Mouse (Mus musculus): ENCODE data around the gene Cacnb2. TPM values are rescaled to one million over a fixed set of nuclear protein-coding genes. Genes with fewer than 3 reads are reported as not detected.

The Cacnb2 gene
- polyA plus RNA-seq, 1 experiment from 2014 or later = 1.5 TPM

GRCm38 (mm10) chr2:14989350-14989749, 386.5 kb downstream of the Cacnb2 start:
- no peak for ATAC-seq (ENCODE audit: low FRiP score, low TSS enrichment)
- Histone ChIP-seq H3K36me3 (ENCODE audit: control insufficient read depth, insufficient read depth, low read length) (no peaks in the 10 kb centered on the region), H3K4me2 (replicated peaks; ENCODE audit: low read depth) (no peak overlapping the region), H3K9ac (ENCODE audit: low read length) (no peak overlapping the region), H3K27me3 (ENCODE audit: control insufficient read depth, insufficient read depth, low read length) (no peaks in the 10 kb centered on the region), H3K27ac (replicated peaks) (no peak overlapping the region), H3K9me3 (ENCODE audit: control insufficient read depth, low read length) (no peaks in the 10 kb centered on the region), H3K4me3 (ENCODE audit: low read depth, low read length) (no peak overlapping the region), H3K4me1 (replicated peaks; ENCODE audit: control insufficient read depth, insufficient read depth) (no peaks in the 10 kb centered on the region)
- DNase-seq (ENCODE audit: low spot score) = no peak
- WGBS = 86% methylated on average over 4 of the region's 4 CpGs
- TF ChIP-seq EP300 (optimal IDR thresholded peaks at IDR 0.05) (no peak), CTCF (IDR thresholded peaks at IDR 0.05; ENCODE audit: low read depth) (no peak)

DNA sequence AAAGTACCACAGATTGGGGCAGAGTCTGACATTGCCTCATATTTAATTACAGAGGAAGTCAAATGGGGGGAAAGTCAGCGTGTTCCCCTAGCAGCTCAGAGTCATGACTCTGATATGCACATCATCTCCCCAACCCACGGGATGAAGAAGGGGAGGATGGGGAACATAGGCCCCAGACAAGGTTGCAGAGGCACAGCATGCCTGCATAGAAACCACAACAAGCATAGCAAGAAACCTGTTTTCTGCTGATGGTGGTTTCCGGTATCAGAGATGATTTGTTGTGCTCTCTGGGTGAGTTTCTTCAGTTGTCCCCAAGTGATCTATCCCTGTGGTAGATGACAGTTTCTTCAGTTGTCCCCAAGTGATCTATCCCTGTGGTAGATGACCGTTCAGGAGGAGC, 389.6 kb downstream of the Cacnb2 start:
- H3K36me3 ChIP-seq (ENCODE audit: control insufficient read depth, insufficient read depth, low read length) = no peaks in the 10 kb centered on the region
- no peak overlapping the region for H3K9ac ChIP-seq (ENCODE audit: low read length)
- H3K27me3 ChIP-seq (ENCODE audit: control insufficient read depth, insufficient read depth, low read length) = no peaks in the 10 kb centered on the region
- no peak overlapping the region for H3K27ac ChIP-seq (replicated peaks)
- DNase-seq (ENCODE audit: low spot score) = no peak
- H3K4me2 ChIP-seq (replicated peaks; ENCODE audit: low read depth) = no peak overlapping the region
- H3K9me3 ChIP-seq (ENCODE audit: control insufficient read depth, low read length) = no peaks in the 10 kb centered on the region
- TF ChIP-seq EP300 (optimal IDR thresholded peaks at IDR 0.05) = no peak
- no peak for TF ChIP-seq CTCF (IDR thresholded peaks at IDR 0.05; ENCODE audit: low read depth)
- no peaks in the 10 kb centered on the region for H3K4me1 ChIP-seq (replicated peaks; ENCODE audit: control insufficient read depth, insufficient read depth)
- no peak overlapping the region for H3K4me3 ChIP-seq (ENCODE audit: low read depth, low read length)
- no peak for ATAC-seq (ENCODE audit: low FRiP score, low TSS enrichment)
- 83% methylated on average over 4 of the region's 4 CpGs for WGBS

DNA sequence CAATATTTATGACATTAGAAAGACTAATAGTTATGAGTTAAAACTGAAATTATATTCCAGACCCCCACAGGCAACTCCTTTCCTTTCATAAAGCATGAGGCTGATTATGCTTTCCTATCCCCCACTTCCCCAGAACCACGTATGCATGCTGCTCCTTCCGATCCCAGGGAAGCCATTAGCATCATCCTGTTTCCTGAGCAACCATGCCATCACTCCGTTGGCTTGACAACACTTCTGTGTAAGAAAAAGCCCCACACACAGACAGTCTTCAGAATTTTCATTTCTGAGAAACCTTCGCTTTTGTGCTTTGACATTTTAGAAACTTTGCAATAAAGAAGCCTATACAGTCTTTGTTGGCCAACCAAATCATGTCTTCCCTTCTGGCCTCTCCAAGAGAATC, 393.1 kb downstream of the Cacnb2 start:
- H3K4me3 ChIP-seq (ENCODE audit: low read depth, low read length) = no peak overlapping the region
- no peaks in the 10 kb centered on the region for H3K9me3 ChIP-seq (ENCODE audit: control insufficient read depth, low read length)
- H3K36me3 ChIP-seq (ENCODE audit: control insufficient read depth, insufficient read depth, low read length) = no peaks in the 10 kb centered on the region
- 86% methylated on average over 4 of the region's 4 CpGs for WGBS
- TF ChIP-seq EP300 (optimal IDR thresholded peaks at IDR 0.05) (no peak), CTCF (IDR thresholded peaks at IDR 0.05; ENCODE audit: low read depth) (no peak)
- H3K27me3 ChIP-seq (ENCODE audit: control insufficient read depth, insufficient read depth, low read length) = no peaks in the 10 kb centered on the region
- no peak overlapping the region for H3K27ac ChIP-seq (replicated peaks)
- H3K4me1 ChIP-seq (replicated peaks; ENCODE audit: control insufficient read depth, insufficient read depth) = no peaks in the 10 kb centered on the region
- no peak overlapping the region for H3K4me2 ChIP-seq (replicated peaks; ENCODE audit: low read depth)
- ATAC-seq (ENCODE audit: low FRiP score, low TSS enrichment) (no peak), DNase-seq (ENCODE audit: low spot score) (no peak)
- H3K9ac ChIP-seq (ENCODE audit: low read length) = no peak overlapping the region

DNA sequence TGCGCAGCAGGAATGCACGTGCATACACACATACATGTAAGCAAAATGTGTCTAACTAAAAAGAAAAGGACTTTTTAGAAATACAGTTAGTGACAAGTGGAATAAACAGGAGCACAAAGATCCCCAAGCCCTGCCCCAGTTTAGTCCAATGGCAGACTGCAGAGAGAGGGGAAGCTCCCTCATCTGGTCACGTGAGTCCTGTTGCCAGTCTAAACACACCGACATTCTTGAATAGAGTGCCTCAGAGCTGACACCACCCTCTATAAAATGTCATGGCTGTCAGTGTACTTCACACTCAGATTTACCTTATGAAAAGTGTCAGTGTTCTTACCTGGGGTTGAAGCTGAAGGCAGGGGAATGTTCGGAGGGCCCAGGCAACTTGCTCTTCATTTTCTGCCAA, 394.9 kb downstream of the Cacnb2 start:
- WGBS = 73% methylated on average over 5 of the region's 5 CpGs
- H3K27me3 ChIP-seq (ENCODE audit: control insufficient read depth, insufficient read depth, low read length) = no peaks in the 10 kb centered on the region
- H3K27ac ChIP-seq (replicated peaks) = no peak overlapping the region
- H3K9ac ChIP-seq (ENCODE audit: low read length) = no peak overlapping the region
- no peak overlapping the region for H3K4me2 ChIP-seq (replicated peaks; ENCODE audit: low read depth)
- TF ChIP-seq CTCF (IDR thresholded peaks at IDR 0.05; ENCODE audit: low read depth) = no peak
- TF ChIP-seq EP300 (optimal IDR thresholded peaks at IDR 0.05) = no peak
- no peaks in the 10 kb centered on the region for H3K36me3 ChIP-seq (ENCODE audit: control insufficient read depth, insufficient read depth, low read length)
- H3K9me3 ChIP-seq (ENCODE audit: control insufficient read depth, low read length) = no peaks in the 10 kb centered on the region
- H3K4me3 ChIP-seq (ENCODE audit: low read depth, low read length) = no peak overlapping the region
- no peaks in the 10 kb centered on the region for H3K4me1 ChIP-seq (replicated peaks; ENCODE audit: control insufficient read depth, insufficient read depth)
- ATAC-seq (ENCODE audit: low FRiP score, low TSS enrichment) (no peak), DNase-seq (ENCODE audit: low spot score) (no peak)

GRCm38 (mm10) chr2:15007531-15007930, 404.6 kb downstream of the Cacnb2 start:
- H3K9ac ChIP-seq (ENCODE audit: low read length) = no peak overlapping the region
- H3K36me3 ChIP-seq (ENCODE audit: control insufficient read depth, insufficient read depth, low read length) = no peaks in the 10 kb centered on the region; the same call in 1 of the 2 replicates
- no peak for TF ChIP-seq EP300 (optimal IDR thresholded peaks at IDR 0.05)
- TF ChIP-seq CTCF (IDR thresholded peaks at IDR 0.05; ENCODE audit: low read depth) = no peak
- DNase-seq (ENCODE audit: low spot score) = no peak
- H3K27ac ChIP-seq (replicated peaks) = no peak overlapping the region
- no peaks in the 10 kb centered on the region for H3K27me3 ChIP-seq (ENCODE audit: control insufficient read depth, insufficient read depth, low read length)
- WGBS = 84% methylated on average over 3 of the region's 3 CpGs
- H3K4me1 ChIP-seq (replicated peaks; ENCODE audit: control insufficient read depth, insufficient read depth) = no peaks in the 10 kb centered on the region
- no peak overlapping the region for H3K4me2 ChIP-seq (replicated peaks; ENCODE audit: low read depth)
- no peak overlapping the region for H3K4me3 ChIP-seq (ENCODE audit: low read depth, low read length)
- no peak for ATAC-seq (ENCODE audit: low FRiP score, low TSS enrichment)
- H3K9me3 ChIP-seq (ENCODE audit: control insufficient read depth, low read length) = no peaks in the 10 kb centered on the region

DNA sequence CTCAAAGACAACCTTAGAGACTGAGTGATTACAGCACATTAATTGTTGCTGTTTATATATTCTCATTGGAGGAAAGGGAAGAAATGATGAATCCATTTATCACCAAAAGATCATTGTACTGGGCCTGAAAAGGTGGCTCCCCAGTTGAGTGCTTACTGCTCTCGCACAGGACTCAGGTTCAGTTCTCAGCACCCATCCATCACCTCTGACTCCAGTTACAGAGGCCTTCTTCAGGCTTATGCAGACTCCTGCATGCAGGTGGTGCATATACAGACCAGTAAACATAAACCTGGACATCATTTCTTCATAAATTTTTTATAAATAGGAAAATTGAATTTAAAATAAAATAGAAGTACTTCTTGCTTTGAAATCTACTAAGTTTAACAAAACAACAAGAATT, 405.2 kb downstream of the Cacnb2 start:
- 89% methylated on average over 1 of the region's 1 CpGs for WGBS

More for the DNA sequence above, 405.2 kb downstream of the Cacnb2 start:
- Histone ChIP-seq H3K4me1 (replicated peaks; ENCODE audit: control insufficient read depth, insufficient read depth) (no peaks in the 10 kb centered on the region), H3K4me3 (ENCODE audit: low read depth, low read length) (no peak overlapping the region), H3K9me3 (ENCODE audit: control insufficient read depth, low read length) (no peaks in the 10 kb centered on the region), H3K27me3 (ENCODE audit: control insufficient read depth, insufficient read depth, low read length) (no peaks in the 10 kb centered on the region), H3K9ac (ENCODE audit: low read length) (no peak overlapping the region), H3K4me2 (replicated peaks; ENCODE audit: low read depth) (no peak overlapping the region), H3K27ac (replicated peaks) (no peak overlapping the region), H3K36me3 (ENCODE audit: control insufficient read depth, insufficient read depth, low read length) (no peaks in the 10 kb centered on the region; the same call in 1 of the 2 replicates)
- no peak for TF ChIP-seq EP300 (optimal IDR thresholded peaks at IDR 0.05)
- no peak for TF ChIP-seq CTCF (IDR thresholded peaks at IDR 0.05; ENCODE audit: low read depth)
- DNase-seq (ENCODE audit: low spot score) (no peak), ATAC-seq (ENCODE audit: low FRiP score, low TSS enrichment) (no peak)

Data from stomach, postnatal 0 days (tissue).